Mouse (Mus musculus) cortical plate, adult 2 months (tissue): ENCODE measurements around the gene Styx.

ENCODE experiments used
- CTCF ChIP-seq: fragments of 200-500 bp; IDR thresholded peaks from 2 replicates; pipeline ENCODE4 v1.5.1; 2011; ENCODE audit warnings: mild to moderate bottlenecking, control low read depth, low read length; ENCODE audit not compliant: insufficient read depth; ENCODE audit errors: extremely low read depth
- POLR2A ChIP-seq: fragments of 200-500 bp; IDR thresholded peaks from 2 replicates; pipeline ENCODE4 v1.6.1; 2011; ENCODE audit warnings: mild to moderate bottlenecking, low read length, control low read depth; ENCODE audit not compliant: insufficient read depth; ENCODE audit errors: extremely low read depth

DNA sequence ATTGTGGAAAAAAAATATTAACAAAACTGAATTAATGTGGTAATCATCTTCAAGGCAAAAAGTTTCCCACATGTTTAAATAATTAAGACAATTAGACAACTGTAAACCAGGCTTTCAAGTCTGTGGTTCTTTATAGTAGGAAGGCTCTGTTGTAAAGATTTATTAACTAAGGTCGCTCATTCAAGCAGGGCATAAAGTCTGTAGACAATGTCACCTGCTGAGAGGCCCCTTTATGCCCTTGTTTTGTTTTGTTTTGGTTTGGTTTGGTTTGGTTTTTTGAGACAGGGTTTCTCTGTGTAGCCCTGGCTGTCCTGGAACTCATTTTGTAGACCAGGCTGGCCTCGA lies 88.0 kb downstream of the Styx start:
- TF ChIP-seq POLR2A = no peak
- no peak for TF ChIP-seq CTCF
